Mouse (Mus musculus) adrenal gland, postnatal 4 days (tissue): ENCODE results near the gene Tacc3. TPM values are rescaled to one million over a fixed set of nuclear protein-coding genes. Genes with fewer than 3 reads are reported as not detected.

Source experiments
- DNase-seq, 2 experiments: peaks; one replicate each; pipeline ENCODE4 v3.0.0; 2021 to 2022; ENCODE audit warnings: low spot score in 2 of 2, mixed read lengths in 2 of 2
- total RNA-seq, 2 experiments: library from RNA; stranded (reverse); gene quantifications; 2 replicates each; pipeline ENCODE4 v1.2.3; 2021

Tacc3 gene
- total RNA-seq, 2 experiments from 2014 or later = 47.4 to 49.1 TPM

DNA sequence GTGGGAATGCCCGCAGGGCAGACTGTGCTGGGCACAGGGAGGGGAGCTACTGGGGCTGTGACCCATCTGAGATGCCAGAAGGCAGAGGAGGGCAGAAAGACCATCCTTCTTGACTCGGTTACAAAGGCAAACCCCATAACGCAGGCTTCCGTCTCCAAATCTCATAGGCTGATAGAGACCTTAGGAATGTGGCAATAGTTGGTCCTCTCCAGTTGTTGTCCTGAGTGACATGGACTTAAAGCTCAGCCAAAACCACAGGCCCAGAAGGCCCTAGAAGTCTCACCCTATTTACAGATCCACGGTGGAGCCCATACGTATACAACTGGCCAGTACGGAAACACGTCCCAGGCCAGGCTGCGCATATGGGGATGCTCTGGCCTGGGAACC, 36.5 kb downstream of the Tacc3 start:
- DNase-seq = no peak

DNA sequence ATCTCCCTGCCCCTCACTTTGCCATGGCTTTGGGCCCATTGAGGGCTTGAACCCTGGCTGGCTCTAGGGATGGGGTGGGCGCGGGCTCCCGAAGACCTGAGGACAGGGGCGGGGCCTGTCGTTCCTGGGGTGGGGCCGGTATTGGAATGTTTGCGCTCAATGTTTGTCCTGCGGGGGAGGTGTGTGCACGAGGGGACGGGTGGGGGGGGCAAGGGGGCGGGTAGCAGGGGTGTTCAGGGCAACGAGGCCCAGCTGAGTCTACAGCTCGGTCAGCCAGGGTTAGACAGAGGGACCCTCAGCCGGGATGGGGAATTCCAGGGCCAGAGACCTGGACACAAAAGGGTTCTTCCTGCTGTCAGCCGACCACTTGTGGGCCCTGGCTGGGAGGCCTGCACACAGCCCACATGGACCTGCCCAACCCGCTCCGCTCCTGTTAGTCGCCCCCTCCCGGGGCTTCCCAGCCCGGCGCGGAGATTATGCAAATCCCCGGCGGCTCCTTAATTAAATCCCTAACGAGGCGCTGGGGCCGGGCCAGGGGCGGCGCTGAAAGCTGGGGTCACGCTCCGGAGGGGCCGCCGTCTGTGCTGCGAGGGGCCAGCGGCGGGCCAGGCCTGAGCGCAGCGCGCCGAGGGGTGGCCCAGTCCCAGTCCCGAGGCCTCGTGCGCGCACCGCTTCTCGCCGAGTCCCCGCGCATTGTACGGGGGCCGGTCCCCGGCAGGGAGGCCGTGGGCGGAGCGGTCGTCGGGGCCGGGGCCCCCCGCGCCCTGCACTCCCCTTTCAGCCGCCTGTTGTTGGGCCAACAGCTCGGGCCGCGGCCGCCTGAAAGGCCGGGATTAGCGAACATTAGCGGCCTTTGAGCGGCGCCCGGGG, 37.2 kb downstream of the Tacc3 start:
- DNase-seq = no peak

GRCm38 (mm10) chr5:33695718-33696121, 37.8 kb downstream of the Tacc3 start:
- no peak for DNase-seq

DNA sequence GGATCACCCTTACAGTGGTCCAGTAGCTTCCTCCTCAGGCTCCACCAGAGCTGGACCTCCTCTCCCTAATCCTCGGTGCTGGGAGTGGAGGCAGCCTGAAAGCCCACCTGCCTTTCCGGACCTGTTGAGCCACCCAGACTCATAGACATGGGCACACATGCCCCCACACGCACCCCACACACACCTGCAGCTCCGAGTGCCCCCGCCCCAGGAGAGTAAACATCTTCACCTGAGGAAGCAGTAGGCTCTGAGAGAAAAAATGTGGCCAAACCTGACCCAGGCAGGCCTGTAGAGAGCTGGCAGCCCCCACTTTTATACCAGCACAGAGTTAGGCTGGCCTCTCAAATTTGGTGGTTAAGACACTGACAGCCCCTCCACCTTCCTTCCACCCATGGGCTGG, 38.5 kb downstream of the Tacc3 start:
- DNase-seq = no peak

GRCm38 (mm10) chr5:33697534-33697933, 39.6 kb downstream of the Tacc3 start:
- DNase-seq = no peak

GRCm38 (mm10) chr5:33697947-33698512, 40.1 kb downstream of the Tacc3 start:
- no peak for DNase-seq

- DNase-seq = no peak
Measured at GRCm38 (mm10) chr5:33698669-33699068, 40.7 kb downstream of the Tacc3 start.

DNA sequence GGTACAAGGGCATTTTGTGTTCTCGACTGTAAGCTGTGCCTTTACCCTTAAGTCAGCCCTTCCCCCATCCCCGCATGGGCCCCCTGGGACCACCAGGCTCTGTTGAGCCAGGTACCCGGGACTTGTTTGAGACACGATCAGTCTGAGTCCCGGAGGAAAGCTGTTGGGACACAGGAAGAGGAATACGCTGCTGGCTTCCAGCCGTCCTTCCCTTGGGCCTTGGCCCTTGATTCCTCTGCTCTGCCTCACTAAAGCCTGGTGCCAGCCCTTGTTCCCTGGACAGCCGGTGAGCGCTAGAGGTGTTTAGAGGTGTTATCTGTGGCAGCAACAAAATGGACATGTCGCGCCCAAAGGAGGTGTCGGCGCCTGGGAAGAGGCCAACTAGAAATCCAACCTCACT, 42.1 kb downstream of the Tacc3 start:
- DNase-seq = no peak

GRCm38 (mm10) chr5:33701832-33702231, 43.9 kb downstream of the Tacc3 start:
- DNase-seq = no peak

DNA sequence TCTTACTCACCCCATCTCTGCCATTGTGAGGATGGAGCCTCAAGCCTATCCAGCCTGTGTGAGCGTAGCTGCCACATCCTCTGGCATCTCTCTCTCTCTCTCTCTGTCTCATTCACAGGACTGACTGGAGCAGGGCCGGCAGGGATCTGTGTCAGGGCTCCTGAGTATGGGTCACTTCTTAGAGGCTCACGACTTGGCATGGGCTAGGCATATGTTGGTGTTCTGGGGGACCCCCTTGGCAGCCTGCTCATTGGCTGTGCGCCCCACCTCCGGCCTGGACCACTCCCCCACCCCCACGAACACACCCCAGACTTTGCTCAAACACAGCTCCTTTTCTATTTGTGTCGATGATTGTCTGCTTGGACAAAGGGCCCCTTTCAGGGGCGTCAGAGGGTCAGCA, 46.1 kb downstream of the Tacc3 start:
- no peak for DNase-seq

- DNase-seq = no peak
Measured at GRCm38 (mm10) chr5:33704945-33705611, 47.1 kb downstream of the Tacc3 start.

DNA sequence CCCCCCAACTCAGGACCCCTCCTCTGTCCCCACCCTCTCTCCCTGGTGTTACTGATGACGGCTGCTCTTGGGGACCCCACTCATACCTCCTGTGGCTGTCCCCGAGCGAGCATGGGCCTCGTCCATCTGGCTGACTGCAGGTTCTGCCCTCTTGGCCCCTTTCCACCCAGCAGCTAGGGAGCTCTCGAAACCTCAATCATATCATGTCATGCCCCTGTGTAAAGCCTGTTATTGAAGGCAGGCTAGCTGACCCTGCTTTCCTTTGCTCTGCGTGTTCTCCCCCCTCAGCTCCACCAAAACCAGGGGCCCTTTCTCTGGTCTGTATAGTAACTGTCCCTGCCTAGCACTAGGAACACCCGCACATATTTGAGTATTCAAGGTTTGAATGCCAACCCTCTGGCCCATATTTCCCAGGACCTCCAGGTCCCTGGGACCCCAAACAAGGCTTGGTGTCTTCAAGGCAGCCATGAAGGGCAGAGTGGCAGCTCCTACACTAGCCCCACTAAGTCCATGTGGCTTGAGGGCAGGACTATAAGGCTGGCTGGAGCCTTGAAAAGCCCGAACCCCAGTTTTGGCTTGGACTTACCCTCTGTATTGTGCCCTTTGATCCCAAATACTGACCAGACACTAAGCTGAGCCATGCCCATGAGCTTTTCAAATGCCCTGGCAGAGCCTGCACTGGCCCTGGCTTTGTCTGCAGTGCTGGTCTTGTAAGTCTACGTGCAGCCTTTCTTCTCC, 47.9 kb downstream of the Tacc3 start:
- DNase-seq = no peak

GRCm38 (mm10) chr5:33706350-33706629, 48.4 kb downstream of the Tacc3 start:
- DNase-seq = no peak

- no peak for DNase-seq
Measured at GRCm38 (mm10) chr5:33707163-33707562, 49.2 kb downstream of the Tacc3 start.

GRCm38 (mm10) chr5:33709037-33709436, 51.1 kb downstream of the Tacc3 start:
- no peak for DNase-seq

- no peak for DNase-seq
Measured at GRCm38 (mm10) chr5:33712550-33712949, 54.6 kb downstream of the Tacc3 start.

DNA sequence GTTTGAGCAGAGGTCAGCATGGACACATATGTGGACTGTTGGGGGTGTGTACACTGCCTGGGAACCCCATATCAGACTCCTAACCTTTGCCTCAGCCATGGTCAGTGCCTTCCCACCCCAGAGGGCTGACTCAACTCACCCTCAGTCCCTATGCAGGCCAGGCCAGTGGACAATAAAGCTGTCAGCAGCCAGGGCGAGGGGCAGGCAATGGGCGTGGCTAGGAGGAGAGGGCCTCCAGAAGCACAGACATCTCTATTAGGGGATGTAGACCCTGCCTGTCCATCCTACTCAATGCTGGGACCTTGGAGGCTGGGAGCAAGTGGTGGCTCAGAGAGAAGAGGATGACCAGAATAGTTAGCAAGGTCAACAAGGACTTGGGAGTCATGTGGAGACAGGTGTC, 57.3 kb downstream of the Tacc3 start:
- no peak for DNase-seq

DNA sequence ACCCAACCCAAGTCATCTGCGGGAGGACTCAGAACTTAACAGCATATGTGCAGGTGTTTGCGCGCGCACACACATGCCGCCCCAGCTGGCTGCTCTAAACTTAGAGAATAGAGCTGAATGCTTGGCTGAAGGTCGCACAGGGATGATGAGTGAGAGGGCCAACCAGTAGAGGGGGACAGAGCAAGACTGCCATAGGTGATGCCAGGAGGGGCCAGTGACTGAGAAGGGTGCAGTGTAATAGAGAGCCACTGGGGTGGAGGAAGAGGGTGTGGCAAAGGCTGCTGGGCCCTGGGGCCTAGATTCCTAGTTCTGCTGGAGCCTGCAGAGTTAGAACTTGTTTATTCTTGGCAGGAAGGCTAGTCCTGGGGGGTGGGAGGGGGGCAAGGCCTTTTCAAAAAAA, 58.5 kb downstream of the Tacc3 start:
- no peak for DNase-seq

GRCm38 (mm10) chr5:33718460-33718859, 60.5 kb downstream of the Tacc3 start:
- DNase-seq = no peak

GRCm38 (mm10) chr5:33720852-33721490, 63.0 kb downstream of the Tacc3 start:
- no peak for DNase-seq

DNA sequence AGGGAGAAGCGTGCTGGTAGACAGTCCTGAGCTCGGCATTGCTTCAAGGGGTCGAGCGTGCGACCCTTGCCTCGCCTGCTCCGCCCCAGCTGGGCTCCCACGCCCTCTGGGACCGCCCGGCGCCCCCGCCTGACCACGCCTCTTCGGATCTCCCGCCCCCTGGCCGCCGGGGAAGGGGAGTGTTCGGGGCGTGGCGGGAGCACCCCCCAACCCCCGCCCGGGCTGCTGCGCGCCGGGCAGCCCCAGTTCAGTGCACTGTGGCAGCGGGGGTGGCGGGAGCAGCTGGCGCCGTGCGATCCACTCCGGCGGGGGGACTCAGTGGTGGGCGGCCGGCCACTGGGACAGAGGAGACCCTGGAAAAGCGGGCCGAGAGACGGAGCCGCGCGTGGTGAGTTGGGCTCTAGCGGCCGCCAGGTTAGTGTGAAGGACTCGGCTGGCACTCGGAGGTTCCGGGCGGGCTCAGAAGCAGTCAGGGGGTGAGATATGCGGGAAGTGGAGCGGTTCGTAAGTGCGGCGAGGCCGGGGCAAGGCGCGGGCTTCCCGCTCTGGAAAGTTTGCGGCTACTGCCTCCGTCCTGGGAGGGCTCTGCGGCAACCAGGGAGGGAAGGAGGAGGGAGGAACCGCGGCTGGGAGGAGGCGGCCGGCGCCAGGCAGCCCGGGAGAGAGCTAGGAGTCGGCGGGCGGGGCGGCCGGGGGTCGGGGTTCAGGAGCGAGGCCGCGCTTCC, 63.8 kb downstream of the Tacc3 start, which contains the start of gene Fgfr3:
Gene Fgfr3, plus strand, starts transcription at position 134 of the 725 bp plus-strand sequence.
- peak; percentile 28 to 35 for DNase-seq
